Mouse (Mus musculus) forebrain, embryonic 11.5 days (tissue): ENCODE data around the gene Hsd11b2. TPM values are rescaled to one million over a fixed set of nuclear protein-coding genes. Genes with fewer than 3 reads are reported as not detected.

Source experiments
- ATAC-seq: fragments of 200-750 bp; cut with Nextera tagmentation; replicated peaks from 2 replicates; pipeline ENCODE4 v1.8.0; 2017; ENCODE audit warnings: moderate TSS enrichment; ENCODE audit not compliant: low FRiP score
- DNase-seq: peaks from one replicate; pipeline ENCODE4 v3.0.0-alpha.2; 2017; ENCODE audit warnings: low spot score
- H3K27ac ChIP-seq: fragments of 300-500 bp; sonication (generic); 2 replicates; pipeline ENCODE4 v1.5.1; 2014; ENCODE audit warnings: low read depth, low read length
- H3K27me3 ChIP-seq: fragments of 300-500 bp; sonication (generic); 2 replicates; pipeline ENCODE4 v1.6.1; 2014; ENCODE audit warnings: mild to moderate bottlenecking, low read length, mixed read lengths; ENCODE audit not compliant: control insufficient read depth, insufficient read depth
- H3K36me3 ChIP-seq: fragments of 300-500 bp; sonication (generic); 2 replicates; pipeline ENCODE4 v1.6.1; 2014; ENCODE audit warnings: mild to moderate bottlenecking, low read length, moderate library complexity, mixed read lengths; ENCODE audit not compliant: control insufficient read depth, insufficient read depth
- H3K4me1 ChIP-seq: fragments of 300-500 bp; sonication (generic); replicated peaks from 2 replicates; pipeline ENCODE4 v1.6.1; 2014; ENCODE audit warnings: low read length, mixed read lengths; ENCODE audit not compliant: control insufficient read depth, insufficient read depth
- H3K4me2 ChIP-seq: fragments of 300-500 bp; sonication (generic); 2 replicates; pipeline ENCODE4 v1.6.1; 2014; ENCODE audit warnings: low read depth, mild to moderate bottlenecking, low read length, moderate library complexity, mixed read lengths; ENCODE audit not compliant: severe bottlenecking
- H3K4me3 ChIP-seq: fragments of 300-500 bp; sonication (generic); 2 replicates; pipeline ENCODE4 v1.5.1; 2014; ENCODE audit warnings: low read depth, low read length
- H3K9ac ChIP-seq: fragments of 300-500 bp; sonication (generic); 2 replicates; pipeline ENCODE4 v1.6.1; 2014; ENCODE audit warnings: low read length
- H3K9me3 ChIP-seq: fragments of 300-500 bp; sonication (generic); 2 replicates; pipeline ENCODE4 v1.6.1; 2016; ENCODE audit warnings: low read length, mixed read lengths; ENCODE audit not compliant: control insufficient read depth
- WGBS: fragments of 180-500 bp; shearing (Covaris S2); extraction: QIAGEN DNeasy Blood & Tissue Kit; methylation state at CpG from one replicate; pipeline ENCODE4 v1.1.7; 2014; 5-methylcytosine and 5-hydroxymethylcytosine counted together
- polyA plus RNA-seq: library from polyadenylated mRNA; unstranded; fragments of >200 nt; fragmentation: Nextera tagmentation; extraction: Ambion mirVana; gene quantifications from 2 replicates; pipeline ENCODE4 v1.2.1, GENCODE M21; 2014

Hsd11b2 gene
- polyA plus RNA-seq, 1 experiment from 2014 or later: 13.6 TPM

- H3K4me1 ChIP-seq: peaks cover 18% of the 10 kb centered on the region
- 86% methylated on average over 9 of the region's 9 CpGs for WGBS
- ATAC-seq: no peak
- no peaks in the 10 kb centered on the region; the same call in 1 of the 2 replicates for H3K27me3 ChIP-seq
- no peak overlapping the region for H3K4me2 ChIP-seq
- H3K9me3 ChIP-seq: no peaks in the 10 kb centered on the region
- DNase-seq: no peak
- H3K9ac ChIP-seq: no peak overlapping the region
- no peak overlapping the region for H3K27ac ChIP-seq
- no peaks in the 10 kb centered on the region; the same call in 1 of the 2 replicates for H3K36me3 ChIP-seq
- no peak overlapping the region for H3K4me3 ChIP-seq
Observed at GRCm38 (mm10) chr8:105522890-105523289, 4.3 kb downstream of the Hsd11b2 start.

- no peak overlapping the region for H3K27ac ChIP-seq
- no peak for ATAC-seq
- H3K4me2 ChIP-seq: no peak overlapping the region
- WGBS: 89% methylated on average over 2 of the region's 2 CpGs
- DNase-seq: no peak
- 0 out of 2 replicates have a peak, but pooled peaks cover 2% of the 10 kb centered on the region for H3K4me1 ChIP-seq
- H3K36me3 ChIP-seq: no peaks in the 10 kb centered on the region; the same call in 1 of the 2 replicates
- H3K27me3 ChIP-seq: no peaks in the 10 kb centered on the region
- no peak overlapping the region for H3K9ac ChIP-seq
- H3K4me3 ChIP-seq: no peak overlapping the region
- H3K9me3 ChIP-seq: no peaks in the 10 kb centered on the region
Observed at GRCm38 (mm10) chr8:105527110-105527509, 8.6 kb downstream of the Hsd11b2 start.

- Histone ChIP-seq H3K36me3 (no peaks in the 10 kb centered on the region; the same call in 1 of the 2 replicates), H3K4me1 (0 out of 2 replicates have a peak, but pooled peaks cover 2% of the 10 kb centered on the region), H3K27me3 (no peaks in the 10 kb centered on the region), H3K27ac (no peak overlapping the region), H3K4me3 (no peak overlapping the region), H3K9ac (no peak overlapping the region), H3K4me2 (no peak overlapping the region), H3K9me3 (no peaks in the 10 kb centered on the region)
- DNase-seq: no peak
- ATAC-seq: no peak
- 95% methylated on average over 1 of the region's 1 CpGs for WGBS
Observed at GRCm38 (mm10) chr8:105528206-105528605, 9.7 kb downstream of the Hsd11b2 start.

- no peak for DNase-seq
- H3K4me1 ChIP-seq: 0 out of 2 replicates have a peak, but pooled peaks cover 6% of the 10 kb centered on the region
- H3K4me2 ChIP-seq: no peak overlapping the region
- no peaks in the 10 kb centered on the region for H3K27me3 ChIP-seq
- H3K9ac ChIP-seq: no peak overlapping the region
- WGBS: 88% methylated on average over 3 of the region's 3 CpGs
- no peak overlapping the region for H3K4me3 ChIP-seq
- no peaks in the 10 kb centered on the region; the same call in 1 of the 2 replicates for H3K36me3 ChIP-seq
- no peaks in the 10 kb centered on the region for H3K9me3 ChIP-seq
- ATAC-seq: no peak
- H3K27ac ChIP-seq: no peak overlapping the region
Observed at GRCm38 (mm10) chr8:105529271-105529670, 10.7 kb downstream of the Hsd11b2 start.

GRCm38 (mm10) chr8:105531774-105532173, 13.2 kb downstream of the Hsd11b2 start:
- Histone ChIP-seq H3K27me3 (no peaks in the 10 kb centered on the region), H3K27ac (no peak overlapping the region), H3K36me3 (no peaks in the 10 kb centered on the region), H3K4me1 (0 out of 2 replicates have a peak, but pooled peaks cover 6% of the 10 kb centered on the region), H3K4me3 (no peak overlapping the region), H3K9ac (no peak overlapping the region), H3K4me2 (no peak overlapping the region), H3K9me3 (no peaks in the 10 kb centered on the region)
- 62% methylated on average over 2 of the region's 2 CpGs for WGBS
- DNase-seq (no peak), ATAC-seq (no peak)

- H3K4me1 ChIP-seq: 0 out of 2 replicates have a peak, but pooled peaks cover 6% of the 10 kb centered on the region
- no peak overlapping the region for H3K27ac ChIP-seq
- H3K9me3 ChIP-seq: no peaks in the 10 kb centered on the region
- H3K36me3 ChIP-seq: no peaks in the 10 kb centered on the region; the same call in 1 of the 2 replicates
- no peak overlapping the region for H3K4me2 ChIP-seq
- DNase-seq: no peak
- peak overlapping the region; percentile 8; the same call in 1 of the 2 replicates for H3K9ac ChIP-seq
- no peak for ATAC-seq
- no peaks in the 10 kb centered on the region for H3K27me3 ChIP-seq
- H3K4me3 ChIP-seq: no peak overlapping the region
- 63% methylated on average over 2 of the region's 2 CpGs for WGBS
Observed at GRCm38 (mm10) chr8:105533439-105533838, 14.9 kb downstream of the Hsd11b2 start.

GRCm38 (mm10) chr8:105533892-105534329, 15.4 kb downstream of the Hsd11b2 start:
- Histone ChIP-seq H3K4me3 (no peak overlapping the region), H3K9ac (peak overlapping the region; percentile 8; the same call in 1 of the 2 replicates), H3K36me3 (peaks cover 2% of the 10 kb centered on the region; the same call in 1 of the 2 replicates), H3K4me1 (0 out of 2 replicates have a peak, but pooled peaks cover 6% of the 10 kb centered on the region), H3K27me3 (no peaks in the 10 kb centered on the region), H3K9me3 (no peaks in the 10 kb centered on the region), H3K4me2 (no peak overlapping the region), H3K27ac (no peak overlapping the region)
- DNase-seq (peak; percentile 87), ATAC-seq (peak; percentile 49; the same call in 1 of the 2 replicates)
- 6% methylated on average over 1 of the region's 1 CpGs for WGBS

GRCm38 (mm10) chr8:105536546-105536945, 18.0 kb downstream of the Hsd11b2 start:
- Histone ChIP-seq H3K9me3 (no peaks in the 10 kb centered on the region), H3K27me3 (no peaks in the 10 kb centered on the region), H3K9ac (no peak overlapping the region), H3K36me3 (peaks cover 3% of the 10 kb centered on the region; the same call in 1 of the 2 replicates), H3K4me1 (0 out of 2 replicates have a peak, but pooled peaks cover 4% of the 10 kb centered on the region), H3K4me3 (no peak overlapping the region), H3K27ac (no peak overlapping the region), H3K4me2 (no peak overlapping the region)
- ATAC-seq (no peak), DNase-seq (no peak)
- 94% methylated on average over 3 of the region's 3 CpGs for WGBS
